Mouse (Mus musculus) activated CD4-positive, CD25-positive, alpha-beta regulatory T cell, adult 4 months (primary cell): ENCODE results near the gene Olfr994. TPM values are rescaled to one million over a fixed set of nuclear protein-coding genes. Genes with fewer than 3 reads are reported as not detected.

Source experiments
- ATAC-seq: one replicate; pipeline ENCODE4 v1.8.0; 2017
- polyA plus RNA-seq, 2 experiments: library from polyadenylated mRNA; unstranded; fragments of 100-300 nt; shearing (Covaris generic); gene quantifications; one replicate each; pipeline ENCODE4 v1.2.1; 2017

The Olfr994 gene
- not detected for polyA plus RNA-seq

- no peak for ATAC-seq
Measured at GRCm38 (mm10) chr2:85436351-85436750, at the start of gene Olfr994. Gene Olfr994 (minus strand): TSS chr2:85436451.

GRCm38 (mm10) chr2:85466801-85467325 is 30.6 kb upstream of the Olfr994 start:
- ATAC-seq = no peak

GRCm38 (mm10) chr2:85443539-85443938 is 7.3 kb upstream of the Olfr994 start, which contains the start of gene Olfr995:
Gene Olfr995 (minus strand): TSS chr2:85443639.
- no peak for ATAC-seq

- ATAC-seq = no peak
Measured at GRCm38 (mm10) chr2:85442546-85442945, 6.3 kb upstream of the Olfr994 start.

GRCm38 (mm10) chr2:85425893-85426292 is 10.4 kb downstream of the Olfr994 start:
- ATAC-seq = no peak

GRCm38 (mm10) chr2:85414777-85415176 is 21.5 kb downstream of the Olfr994 start, which contains the start of gene Olfr993:
Gene Olfr993 (minus strand): TSS chr2:85414877.
- ATAC-seq = no peak

- ATAC-seq = no peak
Measured at GRCm38 (mm10) chr2:85409369-85409768, 26.9 kb downstream of the Olfr994 start, which contains the start of gene Olfr992. Gene Olfr992 (minus strand): TSS chr2:85409469.

Other genes with a start within 250 kb of the Olfr994 start
- gene Lrrc55, start 239.3 kb downstream of the Olfr994 start, polyA plus RNA-seq = not detected
- under 1 TPM in 1 of 2 experiments, not detected in 1; 0.52 TPM for gene Olfr987, start 97.1 kb downstream of the Olfr994 start, polyA plus RNA-seq
- gene Olfr988, start 73.2 kb downstream of the Olfr994 start, polyA plus RNA-seq = not detected
- gene Olfr992, start 27.0 kb downstream of the Olfr994 start, polyA plus RNA-seq = not detected
- not detected for gene Olfr993, start 21.6 kb downstream of the Olfr994 start, polyA plus RNA-seq
- gene Olfr995, start 7.2 kb upstream of the Olfr994 start, polyA plus RNA-seq = not detected
- not detected for gene 4833423E24Rik, start 82.6 kb upstream of the Olfr994 start, polyA plus RNA-seq
- gene Olfr996, start 142.8 kb upstream of the Olfr994 start, polyA plus RNA-seq = not detected
- gene Olfr998, start 152.5 kb upstream of the Olfr994 start, polyA plus RNA-seq = not detected
- gene Olfr1000, start 175.5 kb upstream of the Olfr994 start, polyA plus RNA-seq = not detected
- not detected for gene Olfr1002, start 214.3 kb upstream of the Olfr994 start, polyA plus RNA-seq
- not detected for gene Olfr154, start 228.0 kb upstream of the Olfr994 start, polyA plus RNA-seq
- gene Olfr1006, start 242.3 kb upstream of the Olfr994 start, polyA plus RNA-seq = not detected